Mouse (Mus musculus) heart, adult 2 months (tissue): Measurements from ENCODE around the gene Tnfrsf4. TPM values are rescaled to one million over a fixed set of nuclear protein-coding genes. Genes with fewer than 3 reads are reported as not detected.

Experiments used
- DNase-seq, 2 experiments: peaks; one replicate each; pipeline ENCODE4 v3.0.0; 2021
- H3K27ac ChIP-seq: fragments of 200-600 bp; 2 replicates; pipeline ENCODE4 v1.8.1; 2022
- H3K27me3 ChIP-seq: fragments of 200-500 bp; 2 replicates; pipeline ENCODE4 v1.6.1; 2012; ENCODE audit warnings: mild to moderate bottlenecking, low read length, inconsistent platforms, mixed read lengths; ENCODE audit not compliant: control insufficient read depth, insufficient read depth
- H3K36me3 ChIP-seq: fragments of 200-500 bp; 2 replicates; pipeline ENCODE4 v1.6.1; 2012; ENCODE audit warnings: low read length, inconsistent platforms; ENCODE audit not compliant: control insufficient read depth, insufficient read depth
- H3K4me1 ChIP-seq: fragments of 200-500 bp; 2 replicates; pipeline ENCODE4 v1.6.1; 2011; ENCODE audit warnings: low read length; ENCODE audit not compliant: control insufficient read depth, insufficient read depth
- H3K4me3 ChIP-seq: fragments of 200-600 bp; 2 replicates; pipeline ENCODE4 v1.8.1; 2022
- H3K79me2 ChIP-seq: fragments of 200-500 bp; replicated peaks from 2 replicates; pipeline ENCODE4 v1.6.1; 2012; ENCODE audit warnings: mild to moderate bottlenecking, inconsistent platforms, low read length, moderate library complexity, mixed read lengths; ENCODE audit not compliant: control insufficient read depth, insufficient read depth
- H3K9ac ChIP-seq: fragments of 200-500 bp; 2 replicates; pipeline ENCODE4 v1.6.1; 2012; ENCODE audit warnings: low read depth, mild to moderate bottlenecking, control low read depth, inconsistent platforms, low read length, mixed read lengths
- CTCF ChIP-seq: fragments of 200-600 bp; IDR thresholded peaks from 2 replicates; pipeline ENCODE4 v1.8.1; 2022; ENCODE audit warnings: antibody characterized with exemption, mild to moderate bottlenecking, moderate library complexity
- EP300 ChIP-seq: fragments of 200-500 bp; IDR thresholded peaks from 2 replicates; pipeline ENCODE4 v1.6.1; 2011; ENCODE audit warnings: low read depth, low read length, control low read depth; ENCODE audit not compliant: insufficient read depth
- POLR2A ChIP-seq: fragments of 200-500 bp; IDR thresholded peaks from 2 replicates; pipeline ENCODE4 v1.6.1; 2011; ENCODE audit warnings: mild to moderate bottlenecking, low read depth, low read length, control low read depth; ENCODE audit not compliant: insufficient read depth
- WGBS: fragments of 180-500 bp; shearing (Covaris S2); methylation state at CpG from one replicate; pipeline ENCODE4 v1.1.7; 2018; 5-methylcytosine and 5-hydroxymethylcytosine counted together
- intact Hi-C: fragments of 180-260 bp; cut with DNase I; formaldehyde crosslinking; loops from one replicate; pipeline ENCODE4 v1.15.1; 2025
- microRNA-seq, 2 experiments: library from miRNA; unstranded; fragments of <30 nt; microRNA quantifications; one replicate each; pipeline ENCODE4 v1.2.0; 2021
- polyA plus RNA-seq: library from polyadenylated mRNA; depleted of rRNA; stranded (reverse); fragments of >200 nt; gene quantifications from 2 replicates; pipeline ENCODE4 v1.2.3, GENCODE M21; 2012; rRNA removed
- total RNA-seq, 2 experiments: library from RNA; stranded (reverse); gene quantifications; 2 replicates each; pipeline ENCODE4 v1.2.3; 2021

Tnfrsf4 gene
- total and polyA plus RNA-seq, 3 experiments = 1.4 TPM; not detected in 2

DNA sequence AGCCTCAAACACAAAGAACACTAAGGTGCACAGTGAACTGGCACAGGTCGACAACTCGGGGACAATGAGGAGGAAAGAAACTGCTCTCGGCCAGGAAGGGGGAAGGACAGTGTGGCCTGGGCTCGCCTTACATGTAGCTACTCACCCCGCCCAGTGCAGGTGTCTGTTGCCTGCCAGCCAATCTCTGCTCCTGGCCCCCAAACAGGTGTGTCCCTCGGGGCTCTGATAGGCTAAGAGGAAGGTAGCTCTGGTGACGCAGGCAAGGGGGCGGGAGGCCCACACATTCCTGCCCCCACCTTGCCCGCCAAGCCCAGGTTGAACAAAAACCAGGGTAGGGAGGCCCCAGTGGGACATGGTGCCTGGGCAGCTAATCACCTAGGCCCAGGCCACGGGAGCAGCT, 46.1 kb downstream of the Tnfrsf4 start:
- TF ChIP-seq POLR2A (no peak), CTCF (no peak), EP300 (no peak)
- no peak for DNase-seq
- H3K4me3 ChIP-seq = no peak overlapping the region

GRCm38 (mm10) chr4:156063861-156064509, 50.3 kb downstream of the Tnfrsf4 start:
- TF ChIP-seq EP300 (no peak), POLR2A (no peak), CTCF (no peak)
- Histone ChIP-seq H3K4me1 (0 out of 2 replicates have a peak, but pooled peaks cover 2% of the 10 kb centered on the region), H3K4me3 (no peak overlapping the region), H3K27me3 (no peaks in the 10 kb centered on the region), H3K9ac (no peak overlapping the region), H3K79me2 (no peaks in the 10 kb centered on the region), H3K27ac (no peak overlapping the region), H3K36me3 (no peaks in the 10 kb centered on the region)
- intact Hi-C loops = no loop called here
- DNase-seq = no peak
- 62% methylated on average over 4 of the region's 4 CpGs for WGBS

More for the DNA sequence above, 46.1 kb downstream of the Tnfrsf4 start:
- no peaks in the 10 kb centered on the region for H3K36me3 ChIP-seq
- H3K79me2 ChIP-seq = no peaks in the 10 kb centered on the region
- no peak overlapping the region for H3K9ac ChIP-seq
- H3K4me1 ChIP-seq = no peaks in the 10 kb centered on the region
- H3K27ac ChIP-seq = no peak overlapping the region
- WGBS = 54% methylated on average over 10 of the region's 10 CpGs
- intact Hi-C loops = no loop called here
- no peaks in the 10 kb centered on the region for H3K27me3 ChIP-seq

DNA sequence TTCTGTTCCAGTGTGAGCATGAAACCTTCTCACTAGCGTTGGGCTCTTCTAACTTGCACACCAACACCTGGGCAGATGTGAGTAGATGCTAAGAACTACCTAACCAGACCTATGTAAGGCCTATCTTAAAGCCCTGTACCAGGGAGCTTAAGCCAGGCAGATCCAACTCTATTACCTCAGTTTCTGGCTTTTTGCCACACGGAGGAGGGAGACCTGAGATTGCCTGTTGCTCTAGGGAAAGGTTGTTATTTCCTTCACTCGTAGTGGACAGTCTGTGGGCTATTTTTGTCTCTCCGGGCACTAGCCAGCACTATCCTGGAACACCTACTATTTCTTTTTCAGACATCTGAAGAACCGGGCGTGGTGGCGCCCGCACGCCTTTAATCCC, 50.9 kb downstream of the Tnfrsf4 start:
- intact Hi-C loops = no loop called here
- no peaks in the 10 kb centered on the region for H3K36me3 ChIP-seq
- H3K4me1 ChIP-seq = 0 out of 2 replicates have a peak, but pooled peaks cover 2% of the 10 kb centered on the region
- H3K4me3 ChIP-seq = no peak overlapping the region
- no peaks in the 10 kb centered on the region for H3K27me3 ChIP-seq
- 41% methylated on average over 9 of the region's 9 CpGs for WGBS
- no peak overlapping the region for H3K9ac ChIP-seq
- DNase-seq = no peak
- no peaks in the 10 kb centered on the region for H3K79me2 ChIP-seq
- H3K27ac ChIP-seq = no peak overlapping the region
- TF ChIP-seq EP300 (no peak), CTCF (no peak), POLR2A (no peak)

DNA sequence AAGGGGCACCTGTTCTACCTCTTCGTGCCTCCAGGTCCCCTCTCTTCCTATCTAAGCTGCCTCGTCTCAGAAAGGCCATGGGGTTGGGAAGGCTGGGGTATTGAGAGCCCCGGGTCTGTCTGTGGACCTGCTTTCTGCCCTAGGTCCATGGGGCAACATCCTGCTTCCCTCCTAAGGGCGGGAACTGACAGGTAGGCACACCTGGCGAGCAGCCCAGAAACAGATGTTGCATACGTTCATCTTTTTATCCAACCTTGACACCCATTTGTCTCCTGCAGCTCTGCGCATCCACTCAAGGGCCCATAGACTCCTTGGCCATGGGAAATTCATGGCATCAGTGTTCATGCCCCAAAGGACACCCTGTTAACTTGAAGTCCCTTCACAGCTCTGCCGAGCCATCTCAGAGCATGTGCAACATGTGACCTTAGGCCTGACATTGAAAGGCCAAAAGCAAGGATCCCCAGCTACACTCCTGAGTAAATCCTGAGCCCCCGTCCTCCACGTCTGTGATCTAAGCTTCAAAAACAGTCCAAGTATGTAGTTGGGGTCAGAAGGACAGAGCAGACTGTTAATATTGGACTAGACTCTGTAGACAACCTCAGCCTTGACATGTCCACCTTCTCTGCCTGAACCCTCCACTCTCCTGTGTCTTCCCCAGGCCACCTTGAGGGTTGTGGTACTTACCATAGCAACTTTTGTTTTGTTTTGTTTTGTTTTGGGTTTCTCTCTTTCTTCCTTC, 51.7 kb downstream of the Tnfrsf4 start:
- H3K9ac ChIP-seq = no peak overlapping the region
- TF ChIP-seq POLR2A (no peak), EP300 (no peak), CTCF (no peak)
- H3K79me2 ChIP-seq = no peaks in the 10 kb centered on the region
- H3K36me3 ChIP-seq = no peaks in the 10 kb centered on the region
- DNase-seq = no peak
- H3K4me1 ChIP-seq = 0 out of 2 replicates have a peak, but pooled peaks cover 2% of the 10 kb centered on the region
- no peak overlapping the region for H3K4me3 ChIP-seq
- H3K27ac ChIP-seq = no peak overlapping the region
- no peaks in the 10 kb centered on the region for H3K27me3 ChIP-seq
- intact Hi-C loops = no loop called here
- WGBS = 86% methylated on average over 10 of the region's 10 CpGs

Small RNAs within 50 kb of the gene (microRNA-seq; reads per million reads assigned to microRNA genes)
- gene Mir200a = 4.5 to 5.4 reads per million in 2 experiments
- 13.5 to 19.6 reads per million in 2 experiments for gene Mir200b
- gene Mir429 = 7.3 to 14.0 reads per million in 2 experiments

Other genes starting within 250 kb of the Tnfrsf4 start
- 1 to 10 TPM; 6.4 to 9.8 TPM for gene Vwa1, start 239.1 kb upstream of the Tnfrsf4 start, total RNA-seq
- 14.4 and 21.7 TPM in 2 replicates for gene Vwa1, start 239.1 kb upstream of the Tnfrsf4 start, polyA plus RNA-seq
- 1 to 10 TPM in 1 of 2 experiments, under 1 TPM in 1; 0.84 to 1.1 TPM for gene Tmem88b, start 228.0 kb upstream of the Tnfrsf4 start, total RNA-seq
- gene Tmem88b, start 228.0 kb upstream of the Tnfrsf4 start, polyA plus RNA-seq = 0.96 and 2.0 TPM in 2 replicates
- not detected for gene Ankrd65, start 223.4 kb upstream of the Tnfrsf4 start, total RNA-seq
- 0.41 TPM in 1 of 2 replicates, not detected in the other for gene Ankrd65, start 223.4 kb upstream of the Tnfrsf4 start, polyA plus RNA-seq
- 10 to 100 TPM; 69.9 to 77.9 TPM for gene Mrpl20, start 211.0 kb upstream of the Tnfrsf4 start, total RNA-seq
- gene Mrpl20, start 211.0 kb upstream of the Tnfrsf4 start, polyA plus RNA-seq = 49.6 and 50.7 TPM in 2 replicates
- 10 to 100 TPM; 26.6 to 27.4 TPM for gene Ccnl2, start 201.4 kb upstream of the Tnfrsf4 start, total RNA-seq
- gene Ccnl2, start 201.4 kb upstream of the Tnfrsf4 start, polyA plus RNA-seq = 46.0 and 69.4 TPM in 2 replicates
- gene Aurkaip1, start 182.6 kb upstream of the Tnfrsf4 start, total RNA-seq = 100 to 1,000 TPM in 1 of 2 experiments, 10 to 100 TPM in 1; 99.2 to 117 TPM
- gene Aurkaip1, start 182.6 kb upstream of the Tnfrsf4 start, polyA plus RNA-seq = 106 and 125 TPM in 2 replicates
- 10 to 100 TPM; 26.7 to 31.9 TPM for gene Mxra8, start 174.2 kb upstream of the Tnfrsf4 start, total RNA-seq
- gene Mxra8, start 174.2 kb upstream of the Tnfrsf4 start, polyA plus RNA-seq = 84.7 and 118 TPM in 2 replicates
- 10 to 100 TPM; 46.3 to 47.3 TPM for gene Dvl1, start 166.4 kb upstream of the Tnfrsf4 start, total RNA-seq
- 62.7 and 64.7 TPM in 2 replicates for gene Dvl1, start 166.4 kb upstream of the Tnfrsf4 start, polyA plus RNA-seq
- gene Tas1r3, start 150.5 kb upstream of the Tnfrsf4 start, total RNA-seq = under 1 TPM; 0.13 to 0.16 TPM
- 0.32 and 0.35 TPM in 2 replicates for gene Tas1r3, start 150.5 kb upstream of the Tnfrsf4 start, polyA plus RNA-seq
- 1 to 10 TPM; 5.1 to 6.9 TPM for gene Cptp, start 144.4 kb upstream of the Tnfrsf4 start, total RNA-seq
- gene Cptp, start 144.4 kb upstream of the Tnfrsf4 start, polyA plus RNA-seq = 8.9 and 12.4 TPM in 2 replicates
- gene Ints11, start 144.3 kb upstream of the Tnfrsf4 start, total RNA-seq = 10 to 100 TPM; 15.3 to 17.4 TPM
- gene Ints11, start 144.3 kb upstream of the Tnfrsf4 start, polyA plus RNA-seq = 15.8 and 23.2 TPM in 2 replicates
- gene Pusl1, start 122.1 kb upstream of the Tnfrsf4 start, total RNA-seq = 10 to 100 TPM in 1 of 2 experiments, 1 to 10 TPM in 1; 9.4 to 10.1 TPM
- 19.9 and 31.3 TPM in 2 replicates for gene Pusl1, start 122.1 kb upstream of the Tnfrsf4 start, polyA plus RNA-seq
- gene Acap3, start 122.0 kb upstream of the Tnfrsf4 start, total RNA-seq = 10 to 100 TPM in 1 of 2 experiments, 1 to 10 TPM in 1; 9.7 to 11.3 TPM
- 19.2 and 20.0 TPM in 2 replicates for gene Acap3, start 122.0 kb upstream of the Tnfrsf4 start, polyA plus RNA-seq
- 10 to 100 TPM; 55.8 to 56.7 TPM for gene Ube2j2, start 70.0 kb upstream of the Tnfrsf4 start, total RNA-seq
- gene Ube2j2, start 70.0 kb upstream of the Tnfrsf4 start, polyA plus RNA-seq = 29.7 and 35.3 TPM in 2 replicates
- 10 to 100 TPM; 16.6 to 17.9 TPM for gene C1qtnf12, start 51.5 kb upstream of the Tnfrsf4 start, total RNA-seq
- gene C1qtnf12, start 51.5 kb upstream of the Tnfrsf4 start, polyA plus RNA-seq = 17.2 and 21.8 TPM in 2 replicates
- gene B3galt6, start 21.2 kb upstream of the Tnfrsf4 start, total RNA-seq = 1 to 10 TPM; 2.5 to 3.0 TPM
- 2.7 and 3.6 TPM in 2 replicates for gene B3galt6, start 21.2 kb upstream of the Tnfrsf4 start, polyA plus RNA-seq
- gene Sdf4, start 21.0 kb upstream of the Tnfrsf4 start, total RNA-seq = 10 to 100 TPM; 79.2 to 91.0 TPM
- 23.7 and 37.1 TPM in 2 replicates for gene Sdf4, start 21.0 kb upstream of the Tnfrsf4 start, polyA plus RNA-seq
- gene Tnfrsf18, start 12.3 kb downstream of the Tnfrsf4 start, total RNA-seq = under 1 TPM in 1 of 2 experiments, not detected in 1; 0.31 TPM
- gene Tnfrsf18, start 12.3 kb downstream of the Tnfrsf4 start, polyA plus RNA-seq = 0.80 and 0.82 TPM in 2 replicates
- not detected for gene Ttll10, start 45.6 kb downstream of the Tnfrsf4 start, total RNA-seq
- 0.32 and 1.1 TPM in 2 replicates for gene Ttll10, start 45.6 kb downstream of the Tnfrsf4 start, polyA plus RNA-seq
- 1 to 10 TPM; 1.7 to 3.5 TPM for gene 9430015G10Rik, start 96.1 kb downstream of the Tnfrsf4 start, total RNA-seq
- 5.9 and 7.5 TPM in 2 replicates for gene 9430015G10Rik, start 96.1 kb downstream of the Tnfrsf4 start, polyA plus RNA-seq
- gene Rnf223, start 116.7 kb downstream of the Tnfrsf4 start, total RNA-seq = under 1 TPM in 1 of 2 experiments, not detected in 1; 0.07 TPM
- gene Rnf223, start 116.7 kb downstream of the Tnfrsf4 start, polyA plus RNA-seq = 0.09 and 0.14 TPM in 2 replicates
- 10 to 100 TPM; 24.3 to 26.9 TPM for gene Agrn, start 183.6 kb downstream of the Tnfrsf4 start, total RNA-seq
- gene Agrn, start 183.6 kb downstream of the Tnfrsf4 start, polyA plus RNA-seq = 50.4 and 70.1 TPM in 2 replicates
- 1 to 10 TPM; 3.2 to 4.5 TPM for gene Isg15, start 187.0 kb downstream of the Tnfrsf4 start, total RNA-seq
- 6.9 and 8.3 TPM in 2 replicates for gene Isg15, start 187.0 kb downstream of the Tnfrsf4 start, polyA plus RNA-seq
- gene AW011738, start 189.5 kb downstream of the Tnfrsf4 start, total RNA-seq = 10 to 100 TPM in 1 of 2 experiments, 1 to 10 TPM in 1; 9.7 to 12.1 TPM
- gene AW011738, start 189.5 kb downstream of the Tnfrsf4 start, polyA plus RNA-seq = 4.6 and 4.8 TPM in 2 replicates
- gene Perm1, start 202.0 kb downstream of the Tnfrsf4 start, total RNA-seq = 100 to 1,000 TPM; 273 to 332 TPM
- gene Perm1, start 202.0 kb downstream of the Tnfrsf4 start, polyA plus RNA-seq = 163 and 257 TPM in 2 replicates
- 10 to 100 TPM in 1 of 2 experiments, 1 to 10 TPM in 1; 9.7 to 10.8 TPM for gene Plekhn1, start 221.0 kb downstream of the Tnfrsf4 start, total RNA-seq
- 25.2 and 28.0 TPM in 2 replicates for gene Plekhn1, start 221.0 kb downstream of the Tnfrsf4 start, polyA plus RNA-seq
- gene Noc2l, start 222.2 kb downstream of the Tnfrsf4 start, total RNA-seq = 10 to 100 TPM; 24.8 to 25.1 TPM
- gene Noc2l, start 222.2 kb downstream of the Tnfrsf4 start, polyA plus RNA-seq = 33.9 and 45.5 TPM in 2 replicates
- not detected for gene Samd11, start 241.8 kb downstream of the Tnfrsf4 start, total RNA-seq
- gene Samd11, start 241.8 kb downstream of the Tnfrsf4 start, polyA plus RNA-seq = 0.09 and 0.61 TPM in 2 replicates